Mouse (Mus musculus): ENCODE measurements around the gene Zpld1.

DNA sequence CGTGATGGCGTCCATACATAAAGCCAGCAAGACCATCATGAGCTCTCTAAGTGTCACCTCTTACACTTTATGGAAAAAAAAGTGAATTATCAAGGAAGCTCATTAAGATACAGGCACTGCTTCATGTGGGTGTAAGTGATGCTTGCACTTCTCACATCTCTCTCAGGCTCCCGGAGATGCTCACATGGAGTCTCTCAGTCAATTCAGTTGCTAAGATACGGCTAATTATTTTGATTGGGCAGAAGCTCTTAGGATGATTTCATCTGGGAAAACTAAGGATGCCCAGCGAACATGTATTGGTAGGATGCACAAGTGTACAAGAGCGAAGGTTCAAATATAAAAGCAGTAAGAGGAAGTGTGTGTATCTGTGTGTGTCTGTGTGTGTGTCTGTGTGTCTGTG lies 38.1 kb downstream of the Zpld1 start:
- TF ChIP-seq HCFC1 (IDR thresholded peaks at IDR 0.05; ENCODE audit: low read depth, low read length) (no peak), EP300 (IDR thresholded peaks at IDR 0.05; ENCODE audit: low read length) (no peak), ELF1 (IDR thresholded peaks at IDR 0.05; ENCODE audit: low read depth, low read length) (no peak), CTCF (conservative IDR thresholded peaks at IDR 0.05 in 1 of 2, IDR thresholded peaks at IDR 0.05 in 1 of 2; ENCODE audit: low read depth in 2 of 2, low read length in 2 of 2) (no peak), KAT2A (IDR thresholded peaks at IDR 0.05; ENCODE audit: insufficient replicate concordance, low read length) (no peak), E2F4 (IDR thresholded peaks at IDR 0.05; ENCODE audit: insufficient replicate concordance, low read depth, low read length) (no peak), POLR2A (IDR thresholded peaks at IDR 0.05; ENCODE audit: low read depth, low read length) (no peak)

Measured in CH12.LX (cell line).